Mouse (Mus musculus): ENCODE measurements at regions not wholly inside any gene's neighbourhood (a gene's known extent, or its start where the extent isn't known, plus 50 kb on each side); places are given as distances from the start of the nearest gene placed in this dataset.

DNA sequence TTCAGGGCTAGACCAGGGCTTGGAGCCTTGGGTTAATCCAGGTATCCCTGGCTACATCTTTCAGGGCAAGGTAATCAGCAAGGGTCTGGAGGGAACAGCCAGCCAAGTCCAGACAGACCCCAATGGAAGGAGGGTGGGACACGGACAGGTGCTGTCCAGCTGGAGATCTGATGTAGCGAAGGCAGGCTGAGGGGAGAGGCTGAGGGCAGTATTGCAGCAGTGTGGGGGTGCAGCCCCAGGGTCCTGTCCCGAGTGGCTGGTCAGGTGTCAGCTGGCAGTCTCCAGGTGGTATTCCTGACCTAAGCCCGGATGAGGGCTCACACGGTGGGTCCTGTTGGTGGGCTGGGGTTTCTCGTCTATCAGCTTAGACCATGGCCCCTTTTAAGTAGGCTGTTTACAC is 245.7 kb downstream of the Etnk1 start:
- H3K9me3 ChIP-seq (replicated peaks): peaks cover 3% of the 10 kb centered on the region; the same call in 1 of the 2 replicates
- ATAC-seq: no peak
- H3K4me3 ChIP-seq: no peak overlapping the region
- H3K36me3 ChIP-seq: no peaks in the 10 kb centered on the region
- H3K9ac ChIP-seq: no peak overlapping the region
- no peak overlapping the region for H3K27ac ChIP-seq
- H3K27me3 ChIP-seq (replicated peaks): no peaks in the 10 kb centered on the region
- no peaks in the 10 kb centered on the region for H3K4me1 ChIP-seq
- 77% methylated on average over 6 of the region's 6 CpGs for WGBS (ENCODE audit: insufficient replicate concordance)
- H3K4me2 ChIP-seq: no peak overlapping the region

DNA sequence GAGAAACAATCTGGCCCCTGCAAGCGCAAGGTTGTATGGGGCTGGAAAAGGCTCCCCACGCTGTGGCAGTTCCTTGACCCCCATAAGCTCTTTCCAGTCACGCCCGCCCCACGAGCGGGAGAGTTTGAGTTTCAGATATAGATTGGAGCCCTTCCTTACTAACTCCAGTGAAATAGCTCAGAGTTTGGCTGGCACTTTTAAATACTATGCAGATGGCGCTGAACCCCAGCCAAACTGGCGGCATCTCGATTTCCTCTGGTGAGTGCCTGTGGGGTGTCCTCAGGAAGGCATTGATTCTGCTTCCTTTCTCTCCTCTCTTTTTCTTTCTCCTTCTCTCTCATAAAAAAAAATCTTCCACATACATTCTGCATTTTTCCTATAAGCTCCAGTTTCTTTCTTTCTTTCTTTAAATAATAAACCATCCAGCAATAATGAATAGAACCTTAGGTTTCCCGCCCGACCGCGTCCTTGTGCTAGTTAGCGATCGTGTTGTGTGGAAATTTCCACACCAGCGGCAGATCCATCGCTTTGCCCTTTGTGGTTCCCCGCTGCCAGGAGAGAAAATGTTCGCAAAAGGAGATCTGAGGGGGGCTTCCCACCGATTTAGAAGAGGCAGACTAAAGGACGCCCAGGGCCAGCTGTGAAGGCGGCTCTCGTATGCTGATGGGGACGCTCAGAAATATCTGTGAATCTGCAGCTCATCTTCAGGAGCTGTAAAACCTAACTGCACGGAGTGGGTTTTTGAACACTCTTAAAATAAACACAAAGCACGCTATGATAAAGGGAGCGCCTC is 247.8 kb downstream of the Etnk1 start:
- WGBS (ENCODE audit: insufficient replicate concordance): 72% methylated on average over 27 of the region's 27 CpGs
- H3K27me3 ChIP-seq (replicated peaks): no peaks in the 10 kb centered on the region

DNA sequence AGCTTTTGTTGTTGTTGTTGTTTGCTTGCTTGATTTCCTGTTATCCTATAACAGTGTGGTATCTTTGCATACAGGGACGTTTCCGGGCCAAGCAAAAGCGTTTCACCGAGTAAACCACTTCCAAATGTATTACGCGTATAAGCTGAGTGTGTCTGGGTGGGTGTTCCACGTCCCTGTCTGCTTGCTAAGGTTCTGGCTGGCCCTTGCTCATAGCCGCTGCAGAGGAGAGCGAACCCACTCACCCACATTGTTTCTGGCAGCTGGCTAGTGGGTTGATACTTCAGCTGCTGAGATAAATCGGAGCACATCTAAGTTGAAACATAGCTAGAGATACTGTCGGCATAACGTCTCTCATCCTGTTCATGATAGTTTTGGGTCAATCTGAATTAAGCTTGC is 248.4 kb downstream of the Etnk1 start:
- WGBS (ENCODE audit: insufficient replicate concordance): 78% methylated on average over 12 of the region's 12 CpGs
- no peak for ATAC-seq
- no peaks in the 10 kb centered on the region for H3K27me3 ChIP-seq (replicated peaks)
- H3K9me3 ChIP-seq (replicated peaks): peaks cover 3% of the 10 kb centered on the region; the same call in 1 of the 2 replicates
- no peak overlapping the region for H3K4me3 ChIP-seq
- H3K4me1 ChIP-seq: no peaks in the 10 kb centered on the region
- no peak overlapping the region for H3K9ac ChIP-seq
- no peak overlapping the region for H3K27ac ChIP-seq
- H3K36me3 ChIP-seq: no peaks in the 10 kb centered on the region
- H3K4me2 ChIP-seq: no peak overlapping the region

More for the DNA sequence above, 247.8 kb downstream of the Etnk1 start:
- Histone ChIP-seq H3K4me2 (no peak overlapping the region), H3K27ac (no peak overlapping the region), H3K9ac (no peak overlapping the region), H3K9me3 (replicated peaks) (peaks cover 3% of the 10 kb centered on the region; the same call in 1 of the 2 replicates), H3K4me1 (no peaks in the 10 kb centered on the region), H3K4me3 (no peak overlapping the region), H3K36me3 (no peaks in the 10 kb centered on the region)
- no peak for ATAC-seq

DNA sequence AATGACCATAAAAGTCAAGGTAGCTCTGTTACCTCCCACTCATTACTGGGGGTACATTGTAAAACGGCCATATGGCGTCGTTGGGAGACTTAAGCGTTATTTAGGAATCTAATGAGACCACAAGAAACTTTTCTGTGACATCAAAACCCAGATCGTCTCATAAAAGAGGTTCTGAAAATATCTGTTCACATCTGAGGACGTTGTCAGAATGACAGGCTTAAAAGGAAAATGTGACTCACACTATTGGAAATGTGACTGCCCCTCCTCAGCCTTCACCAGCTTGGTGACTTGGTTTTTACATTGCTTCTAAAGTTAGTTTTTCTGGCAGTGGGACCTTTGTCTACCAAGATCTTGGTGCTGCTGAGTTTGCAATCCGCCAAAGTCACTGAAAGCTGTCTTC is 252.9 kb downstream of the Etnk1 start:
- 71% methylated on average over 7 of the region's 7 CpGs for WGBS (ENCODE audit: insufficient replicate concordance)

DNA sequence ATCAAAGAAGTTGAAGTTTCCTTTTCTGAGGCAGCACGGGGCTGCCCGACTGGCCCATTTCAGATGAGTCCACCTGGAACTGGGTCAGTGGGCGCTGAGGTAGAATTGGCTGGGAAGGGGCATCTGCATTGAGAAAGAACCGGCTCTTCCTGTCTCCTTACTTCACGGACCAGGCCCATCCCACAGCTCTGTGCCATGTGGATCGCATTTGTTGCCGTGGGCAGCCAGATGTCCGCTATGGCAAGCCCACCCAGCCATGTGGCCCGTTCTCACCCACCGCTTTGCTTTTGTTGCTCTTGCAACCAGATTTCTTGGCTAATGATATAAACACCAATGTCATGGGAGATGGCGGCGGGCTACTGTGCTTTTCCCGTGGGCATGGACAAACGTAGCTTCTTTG is 256.0 kb downstream of the Etnk1 start:
- H3K9ac ChIP-seq: no peak overlapping the region
- no peaks in the 10 kb centered on the region for H3K4me1 ChIP-seq
- H3K27ac ChIP-seq: no peak overlapping the region
- no peaks in the 10 kb centered on the region for H3K36me3 ChIP-seq
- no peaks in the 10 kb centered on the region for H3K27me3 ChIP-seq (replicated peaks)
- H3K9me3 ChIP-seq (replicated peaks): 0 out of 2 replicates have a peak, but pooled peaks cover 4% of the 10 kb centered on the region
- ATAC-seq: no peak
- H3K4me3 ChIP-seq: no peak overlapping the region
- no peak overlapping the region for H3K4me2 ChIP-seq
- 81% methylated on average over 14 of the region's 14 CpGs for WGBS (ENCODE audit: insufficient replicate concordance)

More for the DNA sequence above, 252.9 kb downstream of the Etnk1 start:
- Histone ChIP-seq H3K9ac (no peak overlapping the region), H3K36me3 (no peaks in the 10 kb centered on the region), H3K4me1 (no peaks in the 10 kb centered on the region), H3K27ac (no peak overlapping the region), H3K4me3 (no peak overlapping the region), H3K9me3 (replicated peaks) (peaks cover 7% of the 10 kb centered on the region; the same call in 1 of the 2 replicates), H3K27me3 (replicated peaks) (no peaks in the 10 kb centered on the region), H3K4me2 (no peak overlapping the region)
- no peak for ATAC-seq

DNA sequence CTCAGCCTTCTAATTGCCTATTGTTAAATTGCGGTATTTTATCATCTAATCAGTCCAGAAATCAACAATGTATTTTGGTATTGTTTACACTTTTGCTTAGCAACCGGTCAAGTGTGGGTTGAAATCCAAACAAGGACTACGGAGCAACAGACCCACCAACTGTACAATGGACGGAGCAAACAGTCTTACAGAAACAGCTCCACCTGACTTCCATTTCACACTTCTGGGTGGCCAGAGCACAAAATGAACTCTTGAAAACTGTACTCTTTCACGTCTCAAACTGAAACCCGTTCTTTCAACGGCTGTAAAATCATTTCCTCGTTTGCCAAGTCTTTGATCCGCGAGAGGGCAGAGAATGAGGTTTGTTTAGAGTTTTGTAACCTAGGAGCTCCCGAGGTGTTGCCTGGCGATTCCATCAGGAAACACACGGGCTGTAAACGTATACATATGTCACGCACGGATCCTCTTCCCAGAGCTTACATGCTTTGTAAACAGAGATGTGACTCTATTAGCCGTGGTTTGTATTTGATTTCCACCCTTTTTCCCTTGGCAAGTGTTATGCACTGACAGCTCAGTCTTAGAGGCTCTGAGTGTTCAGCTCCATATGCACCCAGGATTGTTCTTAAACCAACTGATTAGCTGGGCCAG is 258.3 kb downstream of the Etnk1 start:
- WGBS (ENCODE audit: insufficient replicate concordance): 66% methylated on average over 17 of the region's 17 CpGs
- Histone ChIP-seq H3K27ac (no peak overlapping the region), H3K9ac (no peak overlapping the region), H3K9me3 (replicated peaks) (0 out of 2 replicates have a peak, but pooled peaks cover 4% of the 10 kb centered on the region), H3K27me3 (replicated peaks) (no peaks in the 10 kb centered on the region), H3K4me1 (no peaks in the 10 kb centered on the region), H3K4me2 (no peak overlapping the region), H3K4me3 (no peak overlapping the region), H3K36me3 (no peaks in the 10 kb centered on the region)
- no peak for ATAC-seq

DNA sequence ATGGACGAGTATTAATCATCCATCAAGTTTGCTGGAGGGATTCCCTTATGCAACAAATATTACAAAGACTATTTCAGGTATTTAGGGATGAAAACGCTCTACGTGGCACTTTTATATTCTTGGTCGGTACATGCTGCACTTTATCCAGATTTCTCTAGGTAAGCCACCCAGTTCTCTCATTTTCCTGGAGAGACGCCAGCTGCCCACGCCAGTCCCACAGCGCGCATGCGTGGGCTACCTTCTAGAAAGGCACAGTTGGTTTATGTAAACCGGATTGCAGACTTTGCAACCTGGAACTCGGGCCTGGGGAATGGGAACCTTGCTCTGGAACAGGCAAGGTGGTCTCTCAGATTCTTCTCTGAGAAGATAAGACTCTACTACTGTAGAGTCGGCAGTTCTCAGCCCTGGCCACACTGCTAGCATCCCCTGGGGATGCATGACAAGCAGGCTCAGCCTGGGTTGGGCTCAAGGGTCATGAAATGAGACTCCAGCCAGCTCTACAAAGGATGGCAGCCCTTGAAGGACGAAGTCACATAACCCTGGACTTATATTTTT is 265.0 kb downstream of the Etnk1 start:
- Histone ChIP-seq H3K4me1 (no peaks in the 10 kb centered on the region), H3K4me3 (no peak overlapping the region), H3K36me3 (no peaks in the 10 kb centered on the region), H3K4me2 (no peak overlapping the region), H3K27ac (no peak overlapping the region), H3K9me3 (replicated peaks) (0 out of 2 replicates have a peak, but pooled peaks cover 4% of the 10 kb centered on the region), H3K9ac (no peak overlapping the region), H3K27me3 (replicated peaks) (no peaks in the 10 kb centered on the region)
- no peak for ATAC-seq
- 72% methylated on average over 13 of the region's 13 CpGs for WGBS (ENCODE audit: insufficient replicate concordance)

DNA sequence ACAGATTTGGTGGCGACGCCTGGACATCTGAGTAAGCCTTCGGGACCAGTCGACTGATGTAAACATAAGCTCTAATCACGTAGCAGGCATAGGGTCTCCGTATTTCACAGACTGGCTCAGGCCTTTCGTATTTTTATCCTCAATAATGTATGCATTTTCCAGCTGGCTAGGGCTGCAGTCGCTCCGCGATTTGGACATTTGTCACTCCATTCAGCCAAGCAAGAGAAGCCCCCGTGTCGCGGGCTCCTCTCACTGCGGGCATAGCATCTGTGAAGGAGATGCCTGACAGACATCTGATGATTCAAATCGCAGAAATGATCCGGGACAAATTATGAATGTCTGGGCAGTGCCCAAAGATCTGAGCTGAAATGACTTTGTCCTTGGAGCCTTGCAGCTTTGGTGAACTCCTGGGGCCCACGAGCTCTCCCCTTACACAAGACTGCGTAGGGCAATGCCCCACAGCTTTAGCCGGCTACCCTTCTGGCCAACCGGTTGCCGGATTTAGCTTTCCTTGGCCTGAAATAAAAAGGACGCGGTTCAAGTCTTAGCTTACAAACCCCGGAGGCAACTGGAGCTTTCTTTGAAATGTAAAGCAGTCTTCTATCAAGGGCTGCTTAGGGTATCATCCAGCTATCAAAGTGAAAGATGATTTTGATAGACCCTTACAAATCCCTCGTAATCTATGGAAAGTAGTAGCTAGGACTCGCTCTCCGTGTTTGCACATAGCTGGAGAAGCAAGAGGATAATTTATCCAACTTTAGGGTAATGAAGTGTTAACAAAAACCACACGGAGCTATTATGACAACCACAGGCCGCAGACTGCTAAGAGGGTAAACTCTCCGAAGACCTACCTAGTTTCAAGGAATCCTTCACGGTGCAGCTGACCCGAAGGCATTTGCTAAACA is 270.6 kb downstream of the Etnk1 start:
- Histone ChIP-seq H3K9ac (no peak overlapping the region), H3K4me3 (no peak overlapping the region), H3K36me3 (no peaks in the 10 kb centered on the region), H3K27ac (no peak overlapping the region), H3K4me1 (no peaks in the 10 kb centered on the region), H3K4me2 (no peak overlapping the region), H3K27me3 (replicated peaks) (no peaks in the 10 kb centered on the region), H3K9me3 (replicated peaks) (no peaks in the 10 kb centered on the region)
- WGBS (ENCODE audit: insufficient replicate concordance): 76% methylated on average over 32 of the region's 32 CpGs
- no peak for ATAC-seq

DNA sequence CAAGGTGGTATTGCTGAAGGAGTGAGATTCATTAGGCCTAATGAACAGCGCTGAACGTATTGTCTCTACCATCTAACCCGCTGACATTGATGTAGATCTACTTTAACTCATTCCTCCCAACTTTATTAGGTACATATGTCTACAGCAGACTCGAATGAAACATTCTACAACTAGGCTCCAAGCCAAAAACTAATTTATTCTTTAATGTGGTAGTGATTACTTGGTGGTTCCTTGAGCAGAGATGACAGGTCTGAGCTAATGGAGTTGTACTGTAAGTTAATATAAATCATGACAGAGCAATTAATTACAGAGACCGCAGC is 271.2 kb downstream of the Etnk1 start:
- Histone ChIP-seq H3K9ac (no peak overlapping the region), H3K27me3 (replicated peaks) (no peaks in the 10 kb centered on the region), H3K4me3 (no peak overlapping the region), H3K4me2 (no peak overlapping the region), H3K4me1 (no peaks in the 10 kb centered on the region), H3K27ac (no peak overlapping the region), H3K36me3 (no peaks in the 10 kb centered on the region), H3K9me3 (replicated peaks) (no peaks in the 10 kb centered on the region)
- 62% methylated on average over 5 of the region's 5 CpGs for WGBS (ENCODE audit: insufficient replicate concordance)
- no peak for ATAC-seq

DNA sequence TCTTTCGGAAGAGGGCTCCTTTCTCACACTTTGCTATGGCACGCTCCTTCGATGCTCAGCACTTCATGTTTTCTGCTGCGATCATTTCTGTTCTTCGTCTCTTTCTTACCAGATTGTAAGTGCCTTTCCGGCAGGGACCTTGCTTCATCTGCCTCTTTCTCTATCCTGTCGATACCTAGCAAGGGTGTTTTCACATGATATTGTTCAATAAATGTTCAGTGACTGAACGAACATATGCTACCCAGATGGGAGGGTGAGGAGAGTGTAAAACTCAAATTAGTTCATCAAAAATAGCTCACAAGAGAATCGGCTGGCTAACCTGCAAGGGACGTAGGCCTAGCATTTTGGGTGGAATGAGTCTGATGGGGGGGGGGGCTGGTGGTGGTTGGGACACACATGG is 272.5 kb downstream of the Etnk1 start:
- Histone ChIP-seq H3K4me1 (no peaks in the 10 kb centered on the region), H3K4me3 (no peak overlapping the region), H3K27ac (no peak overlapping the region), H3K9ac (no peak overlapping the region), H3K27me3 (replicated peaks) (no peaks in the 10 kb centered on the region), H3K36me3 (no peaks in the 10 kb centered on the region), H3K4me2 (no peak overlapping the region), H3K9me3 (replicated peaks) (no peaks in the 10 kb centered on the region)
- 81% methylated on average over 10 of the region's 10 CpGs for WGBS (ENCODE audit: insufficient replicate concordance)
- no peak for ATAC-seq

DNA sequence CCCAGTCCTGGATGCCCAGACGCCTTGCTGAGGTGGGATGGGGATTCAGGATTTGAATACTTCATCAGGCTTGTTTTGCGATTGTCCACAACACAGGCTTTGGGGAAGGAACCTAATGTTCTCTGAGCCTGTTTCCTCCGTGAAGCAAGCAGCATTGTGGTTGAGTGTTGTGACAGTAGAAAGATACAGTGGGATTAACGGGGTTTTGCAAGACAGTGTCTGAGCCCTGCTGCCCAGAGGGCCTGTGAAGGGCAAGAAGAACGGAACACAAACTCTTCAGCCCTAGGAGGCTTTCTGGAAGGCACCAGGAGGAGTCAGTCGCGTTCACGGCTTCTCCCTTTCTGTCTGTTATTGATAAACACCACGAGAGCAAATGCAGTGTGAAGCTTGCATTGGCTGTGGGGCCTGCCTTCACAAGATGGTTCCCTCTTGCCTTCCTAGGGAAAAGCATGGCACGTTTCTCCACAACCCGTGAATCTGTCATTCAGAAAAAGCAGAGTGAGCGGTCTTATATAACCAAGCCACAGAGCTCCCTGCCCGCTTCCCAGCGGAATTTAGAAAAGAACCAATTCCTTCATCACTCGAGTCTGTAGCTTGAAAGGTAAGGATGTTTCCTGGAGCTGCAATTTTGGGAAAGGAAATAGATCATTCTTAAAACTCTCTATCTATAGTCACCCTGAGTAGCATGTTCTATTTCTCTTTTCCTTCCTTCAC is 273.4 kb downstream of the Etnk1 start:
- no peak overlapping the region for H3K4me3 ChIP-seq
- no peak for ATAC-seq
- no peak overlapping the region for H3K4me2 ChIP-seq
- no peak overlapping the region for H3K9ac ChIP-seq
- no peaks in the 10 kb centered on the region for H3K27me3 ChIP-seq (replicated peaks)
- no peaks in the 10 kb centered on the region for H3K9me3 ChIP-seq (replicated peaks)
- H3K27ac ChIP-seq: no peak overlapping the region
- no peaks in the 10 kb centered on the region for H3K4me1 ChIP-seq
- H3K36me3 ChIP-seq: no peaks in the 10 kb centered on the region
- WGBS (ENCODE audit: insufficient replicate concordance): 65% methylated on average over 15 of the region's 15 CpGs
